ENCODE assay signal across 7 mouse cellular contexts in the genomic region with DNA sequence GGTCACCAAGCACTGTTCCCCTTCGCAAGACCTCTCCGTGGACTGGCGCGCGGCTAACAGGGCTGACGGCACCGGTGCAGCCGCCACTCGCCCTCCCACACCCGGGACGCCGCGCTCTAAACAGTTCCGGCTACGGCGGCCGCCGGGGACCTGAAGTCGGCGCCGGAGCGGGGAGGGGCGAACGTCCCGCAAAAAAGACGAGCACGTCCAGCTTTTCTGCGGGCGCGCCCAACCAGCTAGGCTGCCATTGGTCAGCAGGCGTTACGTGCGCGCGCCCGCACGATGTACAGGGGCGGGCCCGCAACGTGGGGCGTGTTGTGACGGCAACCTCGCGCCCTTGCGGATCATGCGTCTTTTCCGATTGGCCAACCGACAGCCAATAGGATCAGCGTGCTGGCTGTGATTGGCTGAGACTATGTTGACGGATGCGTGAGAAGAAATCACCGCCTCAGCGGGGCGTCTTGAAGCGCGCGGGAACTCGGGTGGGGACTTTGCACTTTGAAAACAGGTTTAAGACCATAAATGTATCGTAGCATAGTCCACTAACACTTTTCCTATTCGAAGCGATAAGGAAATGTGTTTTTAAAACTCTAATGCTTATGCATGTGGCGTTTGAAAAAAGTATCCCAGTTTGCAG. TPM values are rescaled to one million over a fixed set of nuclear protein-coding genes. Genes with fewer than 3 reads are reported as not detected.
DNase-seq lines count a peak whose midpoint lies in the region; ATAC-seq and TF ChIP-seq lines count a peak whose summit lies in the region.

A gene (minus strand): TSS at position 134 of the 637 bp plus-strand sequence.
A gene (plus strand): TSS at position 431 of the 637 bp plus-strand sequence.

- H3K36me3 ChIP-seq in embryonic facial prominence, embryonic 10.5 days (replicated peaks), result peaks cover 45% of the 10 kb centered on the region
- H3K36me3 ChIP-seq in intestine, postnatal 0 days (ENCODE audit: control insufficient read depth, insufficient read depth), result peaks cover 9% of the 10 kb centered on the region; the same call in 1 of the 2 replicates
- peaks cover 24% of the 10 kb centered on the region for H3K36me3 ChIP-seq in midbrain, embryonic 12.5 days
- peaks cover 11% of the 10 kb centered on the region for H3K36me3 ChIP-seq in small intestine, adult 2 months (ENCODE audit: control insufficient read depth, insufficient read depth, low read length)

- peak within 1 kb of the TSS; percentile 99 for H3K4me3 ChIP-seq in embryonic facial prominence, embryonic 10.5 days
- peak within 1 kb of the TSS; percentile 99 for H3K4me3 ChIP-seq in intestine, postnatal 0 days (ENCODE audit: low read depth, low read length)
- H3K4me3 ChIP-seq in midbrain, embryonic 12.5 days, result peak within 1 kb of the TSS; percentile 100
- H3K4me3 ChIP-seq in small intestine, adult 2 months (ENCODE audit: low read depth, low read length), result peak within 1 kb of the TSS; percentile 96

- no peaks in the 10 kb centered on the region for H3K27me3 ChIP-seq in embryonic facial prominence, embryonic 10.5 days (replicated peaks; ENCODE audit: low read depth, poor library complexity, severe bottlenecking)
- H3K27me3 ChIP-seq in intestine, postnatal 0 days (replicated peaks; ENCODE audit: control insufficient read depth, insufficient read depth, low read length), result no peaks in the 10 kb centered on the region
- no peaks in the 10 kb centered on the region for H3K27me3 ChIP-seq in midbrain, embryonic 12.5 days
- H3K27me3 ChIP-seq in small intestine, adult 2 months (ENCODE audit: control insufficient read depth, insufficient read depth, low read length), result no peaks in the 10 kb centered on the region

- no peaks in the 10 kb centered on the region for H3K9me3 ChIP-seq in embryonic facial prominence, embryonic 10.5 days
- H3K9me3 ChIP-seq in intestine, postnatal 0 days (ENCODE audit: control insufficient read depth), result no peaks in the 10 kb centered on the region
- no peaks in the 10 kb centered on the region for H3K9me3 ChIP-seq in midbrain, embryonic 12.5 days

- H3K4me1 ChIP-seq in embryonic facial prominence, embryonic 10.5 days, result peaks cover 26% of the 10 kb centered on the region
- 0 out of 2 replicates have a peak, but pooled peaks cover 2% of the 10 kb centered on the region for H3K4me1 ChIP-seq in intestine, postnatal 0 days (replicated peaks; ENCODE audit: control insufficient read depth, insufficient read depth, low read length)
- H3K4me1 ChIP-seq in midbrain, embryonic 12.5 days, result peaks cover 22% of the 10 kb centered on the region
- H3K4me1 ChIP-seq in small intestine, adult 2 months (ENCODE audit: control insufficient read depth, insufficient read depth, insufficient read length, low read length), result peaks cover 3% of the 10 kb centered on the region

- no peak for TF ChIP-seq CTCF in intestine, postnatal 0 days (IDR thresholded peaks at IDR 0.05; ENCODE audit: low read depth)
- TF ChIP-seq CTCF in small intestine, adult 2 months (IDR thresholded peaks at IDR 0.05; ENCODE audit: extremely low read depth, insufficient read length, insufficient replicate concordance, low read depth, low read length), result no peak

- peak; percentile 99 for DNase-seq in adrenal gland, postnatal 10 days
- peak; percentile 99 for DNase-seq in embryonic facial prominence, embryonic 10.5 days (ENCODE audit: low spot score)
- DNase-seq in gonadal fat pad, adult 2 months (ENCODE audit: low read depth), result peak; percentile 85
- DNase-seq in left cerebral cortex, postnatal 4 days, result peak; percentile 99

- under 1% methylated on average over 62 of the region's 62 CpGs for WGBS in embryonic facial prominence, embryonic 10.5 days
- WGBS in intestine, postnatal 0 days, result under 1% methylated on average over 62 of the region's 62 CpGs
- under 1% methylated on average over 62 of the region's 62 CpGs for WGBS in midbrain, embryonic 12.5 days
- under 1% methylated on average over 62 of the region's 62 CpGs for WGBS in small intestine, adult 2 months

- peak within 1 kb of the TSS; percentile 98 for H3K4me2 ChIP-seq in intestine, postnatal 0 days (replicated peaks; ENCODE audit: low read depth)
- peak within 1 kb of the TSS; percentile 95 for H3K4me2 ChIP-seq in midbrain, embryonic 12.5 days (replicated peaks)

- peak; percentile 79 for TF ChIP-seq POLR2A in small intestine, adult 2 months (IDR thresholded peaks at IDR 0.05; ENCODE audit: low read depth, low read length)

- intact Hi-C loops in left cerebral cortex, postnatal 4 days (cut with DNase I), result loop anchor here (5.0 kb wide), 1 partner anchor 257 kb away; a partner anchor contains a TSS

- H3K9ac ChIP-seq in intestine, postnatal 0 days (ENCODE audit: low read depth, low read length), result peak within 1 kb of the TSS; percentile 91
- peak within 1 kb of the TSS; percentile 98 for H3K9ac ChIP-seq in midbrain, embryonic 12.5 days (replicated peaks)

- peak; percentile 97 for ATAC-seq in intestine, postnatal 0 days
- ATAC-seq in midbrain, embryonic 12.5 days (ENCODE audit: low FRiP score, low read depth), result peak; percentile 99

- peak within 1 kb of the TSS; percentile 93 for H3K27ac ChIP-seq in embryonic facial prominence, embryonic 10.5 days (replicated peaks)
- H3K27ac ChIP-seq in intestine, postnatal 0 days (ENCODE audit: low read depth, low read length), result peak within 1 kb of the TSS; percentile 95
- peak within 1 kb of the TSS; percentile 86 for H3K27ac ChIP-seq in midbrain, embryonic 12.5 days (replicated peaks)
- peak within 1 kb of the TSS; percentile 87 for H3K27ac ChIP-seq in small intestine, adult 2 months (ENCODE audit: insufficient read depth, low read depth, low read length)

RNA-seq across cellular contexts. Expression of the first gene that starts in this region (rescaled TPM):
- total RNA-seq in adrenal gland, postnatal 10 days (2021), result 10 to 100 TPM; 18.7 to 20.0 TPM
- 8.3 and 8.6 TPM in 2 replicates for polyA plus RNA-seq in embryonic facial prominence, embryonic 10.5 days (2016; fragmentation: Nextera tagmentation; extraction: Ambion mirVana)
- polyA plus RNA-seq in gonadal fat pad, adult 2 months (2012; rRNA removed), result 18.2 and 19.6 TPM in 2 replicates
- 2.5 and 2.7 TPM in 2 replicates for polyA plus RNA-seq in intestine, postnatal 0 days (2015; fragmentation: Nextera tagmentation; extraction: Ambion mirVana)
- total RNA-seq in left cerebral cortex, postnatal 4 days (2021), result 10 to 100 TPM; 27.7 to 29.0 TPM
- polyA plus RNA-seq in midbrain, embryonic 12.5 days (2016; fragmentation: Nextera tagmentation; extraction: Ambion mirVana), result 12.8 and 15.0 TPM in 2 replicates
- 5.8 and 10.0 TPM in 2 replicates for polyA plus RNA-seq in small intestine, adult 2 months (2012; rRNA removed)

RNA-seq across cellular contexts. Expression of the second gene that starts in this region (rescaled TPM):
- total RNA-seq in adrenal gland, postnatal 10 days (2021), result 10 to 100 TPM; 25.0 to 28.2 TPM
- 31.5 and 31.6 TPM in 2 replicates for polyA plus RNA-seq in embryonic facial prominence, embryonic 10.5 days (2016; fragmentation: Nextera tagmentation; extraction: Ambion mirVana)
- 15.9 and 17.7 TPM in 2 replicates for polyA plus RNA-seq in gonadal fat pad, adult 2 months (2012; rRNA removed)
- polyA plus RNA-seq in intestine, postnatal 0 days (2015; fragmentation: Nextera tagmentation; extraction: Ambion mirVana), result 2.9 and 3.6 TPM in 2 replicates
- 10 to 100 TPM; 29.9 to 32.2 TPM for total RNA-seq in left cerebral cortex, postnatal 4 days (2021)
- polyA plus RNA-seq in midbrain, embryonic 12.5 days (2016; fragmentation: Nextera tagmentation; extraction: Ambion mirVana), result 28.4 and 28.6 TPM in 2 replicates
- polyA plus RNA-seq in small intestine, adult 2 months (2012; rRNA removed), result 4.2 and 8.4 TPM in 2 replicates

Comparison
In these comparisons a context has a peak if more than half of its experiments do, and no peak if none do; other contexts are left out.
1. Peak in every context shown above with its lines: DNase-seq, ATAC-seq, H3K4me3 ChIP-seq and H3K27ac ChIP-seq.